Mouse (Mus musculus): Measurements from ENCODE around the gene Foxo3. TPM values are rescaled to one million over a fixed set of nuclear protein-coding genes. Genes with fewer than 3 reads are reported as not detected.

Gene Foxo3
- 25.0 TPM for polyA plus RNA-seq (2014; fragmentation: Illumina TruSeq; extraction: RNeasy Lipid Tissue Mini Kit (QIAGEN cat#74804); ENCODE audit: low read depth, low replicate concordance)

GRCm38 (mm10) chr10:42276507-42277345 lies at the start of gene Foxo3:
Foxo3 (minus strand) TSS chr10:42276755.

Other genes starting within 250 kb of the Foxo3 start
- gene Afg1l, start 201.8 kb upstream of the Foxo3 start, polyA plus RNA-seq (2014; fragmentation: Illumina TruSeq; extraction: RNeasy Lipid Tissue Mini Kit (QIAGEN cat#74804); ENCODE audit: low read depth, low replicate concordance), result 8.2 TPM
- gene Snx3, start 225.3 kb upstream of the Foxo3 start, polyA plus RNA-seq (2014; fragmentation: Illumina TruSeq; extraction: RNeasy Lipid Tissue Mini Kit (QIAGEN cat#74804); ENCODE audit: low read depth, low replicate concordance), result 149 TPM

Data from adipose tissue, adult 10 weeks (tissue).